Mouse (Mus musculus) hindbrain, embryonic 10.5 days (tissue): ENCODE data around the gene Cox8b. TPM values are rescaled to one million over a fixed set of nuclear protein-coding genes. Genes with fewer than 3 reads are reported as not detected.
A peak's percentile ranks its signal among the peaks of the same experiment; 100 is the strongest.

Experiments
- DNase-seq: peaks from one replicate; pipeline ENCODE4 v3.0.0-alpha.2; 2017; ENCODE audit warnings: low spot score
- H3K27ac ChIP-seq: fragments of 300-500 bp; sonication (generic); 2 replicates; pipeline ENCODE4 v1.5.1; 2016; ENCODE audit warnings: mild to moderate bottlenecking, moderate library complexity
- H3K27me3 ChIP-seq: fragments of 300-500 bp; sonication (generic); 2 replicates; pipeline ENCODE4 v1.6.1; 2016; ENCODE audit warnings: mild to moderate bottlenecking; ENCODE audit not compliant: poor library complexity, insufficient read depth, severe bottlenecking
- H3K36me3 ChIP-seq: fragments of 300-500 bp; sonication (generic); 2 replicates; pipeline ENCODE4 v1.6.1; 2016; ENCODE audit warnings: mild to moderate bottlenecking, moderate library complexity
- H3K4me1 ChIP-seq: fragments of 300-500 bp; sonication (generic); replicated peaks from 2 replicates; pipeline ENCODE4 v1.6.1; 2016; ENCODE audit warnings: mild to moderate bottlenecking
- H3K4me3 ChIP-seq: fragments of 300-500 bp; sonication (generic); 2 replicates; pipeline ENCODE4 v1.5.1; 2016; ENCODE audit warnings: mild to moderate bottlenecking, moderate library complexity
- H3K9me3 ChIP-seq: fragments of 300-500 bp; sonication (generic); 2 replicates; pipeline ENCODE4 v1.6.1; 2016; ENCODE audit warnings: mild to moderate bottlenecking, moderate library complexity
- WGBS: fragments of 180-500 bp; shearing (Covaris S2); methylation state at CpG from one replicate; pipeline ENCODE4 v1.1.7; 2016; 5-methylcytosine and 5-hydroxymethylcytosine counted together
- polyA plus RNA-seq: library from polyadenylated mRNA; unstranded; fragments of >200 nt; fragmentation: Nextera tagmentation; extraction: Ambion mirVana; gene quantifications from 2 replicates; pipeline ENCODE4 v1.2.1, GENCODE M21; 2016

The Cox8b gene
- polyA plus RNA-seq, 1 experiment from 2014 or later = not detected

GRCm38 (mm10) chr7:140880865-140881515 is 19.3 kb downstream of the Cox8b start:
- H3K36me3 ChIP-seq = peaks cover 42% of the 10 kb centered on the region
- peak overlapping the region; percentile 91 for H3K27ac ChIP-seq
- H3K27me3 ChIP-seq = no peaks in the 10 kb centered on the region
- whole genome bisulfite sequencing = 34% methylated on average over 8 of the region's 8 CpGs
- H3K9me3 ChIP-seq = no peaks in the 10 kb centered on the region
- peak overlapping the region; percentile 90 for H3K4me3 ChIP-seq
- H3K4me1 ChIP-seq = peaks cover 20% of the 10 kb centered on the region
- DNase-seq = no peak

- Histone ChIP-seq H3K4me3 (peak overlapping the region; percentile 90; the same call in 1 of the 2 replicates), H3K4me1 (peaks cover 20% of the 10 kb centered on the region), H3K27me3 (no peaks in the 10 kb centered on the region), H3K27ac (no peak overlapping the region), H3K9me3 (no peaks in the 10 kb centered on the region), H3K36me3 (peaks cover 41% of the 10 kb centered on the region)
- no peak for DNase-seq
- 90% methylated on average over 3 of the region's 3 CpGs for WGBS
These were observed 19.8 kb downstream of the Cox8b start for GRCm38 (mm10) chr7:140880419-140880818.

GRCm38 (mm10) chr7:140879355-140879754 is 20.9 kb downstream of the Cox8b start:
- WGBS = 90% methylated on average over 7 of the region's 7 CpGs

DNA sequence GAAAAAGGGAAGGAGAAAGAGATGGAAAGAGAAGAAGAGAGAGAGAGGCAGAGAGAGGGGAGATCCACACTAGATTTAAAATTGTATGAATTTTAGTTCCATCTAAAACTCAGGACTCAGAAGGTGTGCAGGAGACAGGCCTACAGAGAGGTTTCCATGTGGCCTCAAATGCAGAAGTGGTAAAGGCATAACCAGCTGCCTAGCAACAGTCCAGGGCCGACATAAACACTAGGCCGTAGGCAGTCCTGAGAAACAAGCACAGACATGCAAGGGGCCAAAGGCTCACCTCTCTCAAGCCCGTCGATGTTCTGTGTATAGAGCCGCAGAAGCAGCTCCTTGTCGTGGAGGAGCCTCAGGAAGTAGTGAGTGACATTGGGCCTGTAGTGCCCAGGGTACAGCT is 22.9 kb downstream of the Cox8b start:
- no peak for DNase-seq
- Histone ChIP-seq H3K4me1 (peaks cover 8% of the 10 kb centered on the region), H3K4me3 (no peak overlapping the region), H3K27ac (no peak overlapping the region), H3K9me3 (no peaks in the 10 kb centered on the region), H3K27me3 (no peaks in the 10 kb centered on the region), H3K36me3 (peaks cover 37% of the 10 kb centered on the region)
- WGBS = 81% methylated on average over 6 of the region's 6 CpGs

More at GRCm38 (mm10) chr7:140879355-140879754, 20.9 kb downstream of the Cox8b start:
- H3K27ac ChIP-seq = no peak overlapping the region
- H3K9me3 ChIP-seq = no peaks in the 10 kb centered on the region
- H3K4me1 ChIP-seq = peaks cover 20% of the 10 kb centered on the region
- no peak overlapping the region for H3K4me3 ChIP-seq
- H3K27me3 ChIP-seq = no peaks in the 10 kb centered on the region
- H3K36me3 ChIP-seq = peaks cover 38% of the 10 kb centered on the region
- DNase-seq = no peak

- Histone ChIP-seq H3K36me3 (peaks cover 40% of the 10 kb centered on the region), H3K27ac (no peak overlapping the region), H3K27me3 (no peaks in the 10 kb centered on the region), H3K4me3 (no peak overlapping the region), H3K4me1 (no peaks in the 10 kb centered on the region), H3K9me3 (no peaks in the 10 kb centered on the region)
- DNase-seq = no peak
- 89% methylated on average over 4 of the region's 4 CpGs for WGBS
These were observed 26.0 kb downstream of the Cox8b start for GRCm38 (mm10) chr7:140874224-140874623.

- Histone ChIP-seq H3K27me3 (no peaks in the 10 kb centered on the region), H3K4me1 (no peaks in the 10 kb centered on the region), H3K9me3 (no peaks in the 10 kb centered on the region), H3K36me3 (peaks cover 79% of the 10 kb centered on the region), H3K27ac (no peak overlapping the region), H3K4me3 (no peak overlapping the region)
- DNase-seq = no peak
- 86% methylated on average over 12 of the region's 12 CpGs for WGBS
These were observed 35.5 kb downstream of the Cox8b start for GRCm38 (mm10) chr7:140864761-140865160.

DNA sequence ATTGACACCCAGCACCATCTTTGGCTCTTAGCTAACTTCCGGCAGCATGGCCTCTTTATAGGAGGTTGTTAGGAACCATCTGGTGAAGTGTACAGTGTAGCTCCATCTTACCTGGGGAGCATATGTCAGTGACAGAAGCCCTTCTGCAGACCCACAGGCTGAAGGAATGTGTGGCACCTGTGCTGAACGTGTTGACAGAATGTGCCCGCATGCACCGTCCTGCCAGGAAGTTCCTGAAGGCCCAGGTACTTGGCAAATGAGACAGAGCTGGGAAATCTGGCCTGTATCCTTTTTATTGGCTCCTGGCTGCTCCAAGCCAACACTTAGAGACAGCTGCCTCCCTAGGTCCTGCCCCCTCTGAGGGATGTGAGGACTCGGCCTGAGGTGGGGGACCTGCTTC is 39.5 kb downstream of the Cox8b start:
- WGBS = 91% methylated on average over 5 of the region's 5 CpGs
- no peak for DNase-seq
- no peak overlapping the region for H3K27ac ChIP-seq
- no peaks in the 10 kb centered on the region for H3K27me3 ChIP-seq
- H3K36me3 ChIP-seq = peaks cover 74% of the 10 kb centered on the region
- H3K9me3 ChIP-seq = no peaks in the 10 kb centered on the region
- H3K4me1 ChIP-seq = peaks cover 20% of the 10 kb centered on the region
- no peak overlapping the region for H3K4me3 ChIP-seq

- H3K4me1 ChIP-seq = peaks cover 28% of the 10 kb centered on the region
- H3K4me3 ChIP-seq = no peak overlapping the region
- DNase-seq = no peak
- H3K27me3 ChIP-seq = no peaks in the 10 kb centered on the region
- H3K36me3 ChIP-seq = peaks cover 69% of the 10 kb centered on the region
- H3K27ac ChIP-seq = no peak overlapping the region
- WGBS = 82% methylated on average over 6 of the region's 6 CpGs
- no peaks in the 10 kb centered on the region for H3K9me3 ChIP-seq
These were observed 40.2 kb downstream of the Cox8b start for GRCm38 (mm10) chr7:140859997-140860396.

DNA sequence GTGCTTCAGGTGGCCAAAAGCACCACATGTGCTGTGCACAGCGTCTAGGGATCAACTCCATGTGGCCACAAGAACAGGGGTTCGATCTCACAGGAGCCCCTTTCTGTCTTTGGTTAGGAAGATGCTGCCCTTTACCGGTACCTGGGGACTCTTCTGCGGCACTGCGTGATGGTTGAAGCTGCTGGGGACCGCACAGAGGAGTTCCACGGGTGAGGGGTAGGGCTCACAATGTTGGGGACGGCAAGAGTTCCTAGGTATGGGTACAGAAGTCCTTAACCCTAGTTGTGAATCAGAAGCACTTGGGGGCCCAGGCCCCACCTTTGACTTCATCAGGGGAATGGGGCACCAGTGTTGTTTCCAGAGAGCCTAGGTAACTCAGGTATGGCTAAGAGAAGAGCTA is 41.5 kb downstream of the Cox8b start:
- 95% methylated on average over 8 of the region's 8 CpGs for WGBS
- H3K27ac ChIP-seq = no peak overlapping the region
- no peaks in the 10 kb centered on the region for H3K27me3 ChIP-seq
- peak overlapping the region; percentile 74 for H3K4me3 ChIP-seq
- no peaks in the 10 kb centered on the region for H3K9me3 ChIP-seq
- peaks cover 30% of the 10 kb centered on the region for H3K4me1 ChIP-seq
- no peak for DNase-seq
- H3K36me3 ChIP-seq = peaks cover 67% of the 10 kb centered on the region

GRCm38 (mm10) chr7:140857550-140858505 is 42.4 kb downstream of the Cox8b start, which contains the start of gene Bet1l:
Bet1l (minus strand) TSS chr7:140857577.
- Histone ChIP-seq H3K9me3 (no peaks in the 10 kb centered on the region), H3K36me3 (peaks cover 67% of the 10 kb centered on the region), H3K27me3 (no peaks in the 10 kb centered on the region), H3K4me1 (peaks cover 30% of the 10 kb centered on the region), H3K4me3 (peak within 1 kb of the TSS; percentile 74), H3K27ac (peak within 1 kb of the TSS; percentile 87)
- WGBS = 41% methylated on average over 40 of the region's 40 CpGs
- no peak for DNase-seq

- H3K4me3 ChIP-seq = peak within 1 kb of the TSS; percentile 74
- H3K4me1 ChIP-seq = peaks cover 30% of the 10 kb centered on the region
- WGBS = under 1% methylated on average over 50 of the region's 50 CpGs
- H3K36me3 ChIP-seq = peaks cover 67% of the 10 kb centered on the region
- H3K27ac ChIP-seq = peak within 1 kb of the TSS; percentile 87
- DNase-seq = peak; percentile 80
- H3K9me3 ChIP-seq = no peaks in the 10 kb centered on the region
- H3K27me3 ChIP-seq = no peaks in the 10 kb centered on the region
These were observed 43.3 kb downstream of the Cox8b start, which contains the start of gene Ric8a for GRCm38 (mm10) chr7:140856785-140857549. Ric8a (plus strand) TSS chr7:140856957.
